Mouse (Mus musculus): ENCODE results near the gene Gjd3. TPM values are rescaled to one million over a fixed set of nuclear protein-coding genes. Genes with fewer than 3 reads are reported as not detected.

Gjd3 gene
- polyA plus RNA-seq, 1 experiment, result 0.40 TPM

- WGBS, result 51% methylated on average over 9 of the region's 9 CpGs
- DNase-seq, result peak; percentile 89
- no peak for TF ChIP-seq POLR2A (IDR thresholded peaks at IDR 0.05; ENCODE audit: borderline replicate concordance, extremely low read depth, low read depth, low read length)
- peak; percentile 76 for TF ChIP-seq CTCF (IDR thresholded peaks at IDR 0.05; ENCODE audit: insufficient read depth, low read length)
- no peak overlapping the region for H3K4me3 ChIP-seq (replicated peaks; ENCODE audit: extremely low read depth, low read depth, low read length)
- H3K4me1 ChIP-seq (ENCODE audit: control insufficient read depth, insufficient read depth, low read length), result peaks cover 15% of the 10 kb centered on the region
Observed at GRCm38 (mm10) chr11:98972215-98972614, 10.6 kb downstream of the Gjd3 start.

- no peak for TF ChIP-seq POLR2A (IDR thresholded peaks at IDR 0.05; ENCODE audit: borderline replicate concordance, extremely low read depth, low read depth, low read length)
- TF ChIP-seq CTCF (IDR thresholded peaks at IDR 0.05; ENCODE audit: insufficient read depth, low read length), result no peak
Observed at GRCm38 (mm10) chr11:98971316-98972031, 11.3 kb downstream of the Gjd3 start.

GRCm38 (mm10) chr11:98970191-98970925, 12.5 kb downstream of the Gjd3 start:
- H3K4me1 ChIP-seq (ENCODE audit: control insufficient read depth, insufficient read depth, low read length), result peaks cover 31% of the 10 kb centered on the region
- 71% methylated on average over 29 of the region's 29 CpGs for WGBS
- DNase-seq, result no peak
- H3K4me3 ChIP-seq (replicated peaks; ENCODE audit: extremely low read depth, low read depth, low read length), result no peak overlapping the region
- TF ChIP-seq POLR2A (IDR thresholded peaks at IDR 0.05; ENCODE audit: borderline replicate concordance, extremely low read depth, low read depth, low read length) (no peak), CTCF (IDR thresholded peaks at IDR 0.05; ENCODE audit: insufficient read depth, low read length) (no peak)

More at GRCm38 (mm10) chr11:98971316-98972031, 11.3 kb downstream of the Gjd3 start:
- WGBS, result 68% methylated on average over 23 of the region's 23 CpGs
- Histone ChIP-seq H3K4me3 (replicated peaks; ENCODE audit: extremely low read depth, low read depth, low read length) (no peak overlapping the region), H3K4me1 (ENCODE audit: control insufficient read depth, insufficient read depth, low read length) (peaks cover 23% of the 10 kb centered on the region)
- no peak for DNase-seq

GRCm38 (mm10) chr11:98969496-98969927, 13.3 kb downstream of the Gjd3 start:
- DNase-seq, result no peak
- WGBS, result 47% methylated on average over 17 of the region's 17 CpGs
- H3K4me3 ChIP-seq (replicated peaks; ENCODE audit: extremely low read depth, low read depth, low read length), result no peak overlapping the region
- H3K4me1 ChIP-seq (ENCODE audit: control insufficient read depth, insufficient read depth, low read length), result peaks cover 37% of the 10 kb centered on the region
- TF ChIP-seq POLR2A (IDR thresholded peaks at IDR 0.05; ENCODE audit: borderline replicate concordance, extremely low read depth, low read depth, low read length), result no peak
- TF ChIP-seq CTCF (IDR thresholded peaks at IDR 0.05; ENCODE audit: insufficient read depth, low read length), result no peak

- DNase-seq, result no peak
- Histone ChIP-seq H3K4me1 (ENCODE audit: control insufficient read depth, insufficient read depth, low read length) (peaks cover 42% of the 10 kb centered on the region), H3K4me3 (replicated peaks; ENCODE audit: extremely low read depth, low read depth, low read length) (no peak overlapping the region)
- TF ChIP-seq POLR2A (IDR thresholded peaks at IDR 0.05; ENCODE audit: borderline replicate concordance, extremely low read depth, low read depth, low read length), result no peak
- no peak for TF ChIP-seq CTCF (IDR thresholded peaks at IDR 0.05; ENCODE audit: insufficient read depth, low read length)
- WGBS, result 32% methylated on average over 20 of the region's 20 CpGs
Observed at GRCm38 (mm10) chr11:98968716-98969495, 13.9 kb downstream of the Gjd3 start.

- 54% methylated on average over 16 of the region's 16 CpGs for WGBS
- TF ChIP-seq CTCF (IDR thresholded peaks at IDR 0.05; ENCODE audit: insufficient read depth, low read length), result no peak
- no peak for TF ChIP-seq POLR2A (IDR thresholded peaks at IDR 0.05; ENCODE audit: borderline replicate concordance, extremely low read depth, low read depth, low read length)
- Histone ChIP-seq H3K4me3 (replicated peaks; ENCODE audit: extremely low read depth, low read depth, low read length) (no peak overlapping the region), H3K4me1 (ENCODE audit: control insufficient read depth, insufficient read depth, low read length) (peaks cover 46% of the 10 kb centered on the region)
- DNase-seq, result no peak
Observed at GRCm38 (mm10) chr11:98968079-98968478, 14.7 kb downstream of the Gjd3 start.

GRCm38 (mm10) chr11:98966499-98967141, 16.2 kb downstream of the Gjd3 start:
- H3K4me1 ChIP-seq (ENCODE audit: control insufficient read depth, insufficient read depth, low read length), result peaks cover 57% of the 10 kb centered on the region
- peak; percentile 63 for DNase-seq
- TF ChIP-seq CTCF (IDR thresholded peaks at IDR 0.05; ENCODE audit: insufficient read depth, low read length), result no peak
- TF ChIP-seq POLR2A (IDR thresholded peaks at IDR 0.05; ENCODE audit: borderline replicate concordance, extremely low read depth, low read depth, low read length), result no peak
- no peak overlapping the region for H3K4me3 ChIP-seq (replicated peaks; ENCODE audit: extremely low read depth, low read depth, low read length)
- WGBS, result 36% methylated on average over 9 of the region's 9 CpGs

GRCm38 (mm10) chr11:98965416-98966077, 17.3 kb downstream of the Gjd3 start:
- Histone ChIP-seq H3K4me3 (replicated peaks; ENCODE audit: extremely low read depth, low read depth, low read length) (no peak overlapping the region), H3K4me1 (ENCODE audit: control insufficient read depth, insufficient read depth, low read length) (peaks cover 52% of the 10 kb centered on the region)
- WGBS, result 24% methylated on average over 11 of the region's 11 CpGs
- TF ChIP-seq POLR2A (IDR thresholded peaks at IDR 0.05; ENCODE audit: borderline replicate concordance, extremely low read depth, low read depth, low read length) (no peak), CTCF (IDR thresholded peaks at IDR 0.05; ENCODE audit: insufficient read depth, low read length) (no peak)
- DNase-seq, result peak; percentile 2

All from lung, adult 2 months (tissue).